Mouse (Mus musculus) layer of hippocampus, adult 9-11 months (tissue): ENCODE measurements at regions not wholly inside any gene's neighbourhood (a gene's known extent, or its start where the extent isn't known, plus 50 kb on each side); places are given as distances from the start of the nearest gene placed in this dataset.

Experiments
- DNase-seq: peaks from one replicate; pipeline ENCODE4 v3.0.0; 2022

DNA sequence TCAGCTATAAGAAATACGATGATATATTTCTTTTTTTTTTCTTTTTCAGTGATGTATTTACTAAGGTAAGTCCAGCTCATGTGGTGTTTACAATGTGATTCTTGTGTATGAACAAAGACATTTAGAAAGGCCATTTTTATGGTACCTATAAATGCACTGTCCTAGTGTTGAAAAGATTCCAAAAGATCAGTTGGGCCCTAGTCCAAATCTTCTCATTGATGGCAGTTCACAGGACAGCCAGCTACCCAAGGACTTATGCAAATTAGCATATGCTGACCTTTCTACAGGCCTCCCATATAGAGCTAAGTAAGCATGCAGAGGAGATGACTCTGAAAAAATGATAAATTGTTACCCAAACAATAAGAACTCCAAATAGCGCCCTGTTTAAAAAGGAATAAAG is 97.3 kb upstream of the Cd180 start:
- no peak for DNase-seq

DNA sequence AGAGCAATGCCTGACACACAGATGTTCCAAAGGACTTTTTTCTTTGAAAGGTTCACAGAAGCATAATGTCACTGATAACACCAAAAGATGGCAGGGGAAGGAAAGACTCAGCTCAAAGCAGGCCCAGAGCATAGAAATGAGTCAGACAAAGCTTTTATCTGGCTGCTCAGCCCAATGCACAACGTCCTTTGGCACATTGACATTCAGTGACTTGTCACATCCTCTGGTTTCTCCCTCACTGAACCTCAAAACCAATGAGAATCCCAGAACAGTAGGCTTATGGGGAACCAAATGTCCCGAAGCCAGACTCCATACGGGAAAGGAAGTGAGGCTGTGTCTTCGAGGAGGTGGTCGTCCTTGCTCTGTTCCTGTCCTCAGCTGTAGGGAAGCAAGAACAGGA is 95.2 kb upstream of the Cd180 start:
- no peak for DNase-seq

- no peak for DNase-seq
Measured at GRCm38 (mm10) chr13:102599602-102600001, 93.8 kb upstream of the Cd180 start.

DNA sequence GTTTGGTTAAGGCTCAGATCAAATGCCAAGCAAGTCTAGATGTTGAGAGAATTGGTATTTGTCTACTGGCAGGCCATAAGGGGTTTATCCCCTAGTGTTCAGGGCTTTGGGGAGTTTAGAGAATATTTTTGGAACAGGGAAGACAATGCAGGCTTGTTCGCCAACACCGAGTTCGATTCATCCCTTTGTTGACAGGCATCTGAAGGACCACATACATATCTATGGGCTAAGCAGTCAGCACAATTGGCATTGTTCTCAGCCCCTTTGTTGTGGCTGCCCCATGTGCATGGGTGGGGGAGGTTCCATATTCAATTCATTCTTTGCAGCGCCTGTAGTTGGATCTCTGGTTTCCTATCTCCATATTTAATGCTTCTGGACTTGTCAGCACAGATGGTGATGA is 93.3 kb upstream of the Cd180 start:
- DNase-seq = peak; percentile 87

DNA sequence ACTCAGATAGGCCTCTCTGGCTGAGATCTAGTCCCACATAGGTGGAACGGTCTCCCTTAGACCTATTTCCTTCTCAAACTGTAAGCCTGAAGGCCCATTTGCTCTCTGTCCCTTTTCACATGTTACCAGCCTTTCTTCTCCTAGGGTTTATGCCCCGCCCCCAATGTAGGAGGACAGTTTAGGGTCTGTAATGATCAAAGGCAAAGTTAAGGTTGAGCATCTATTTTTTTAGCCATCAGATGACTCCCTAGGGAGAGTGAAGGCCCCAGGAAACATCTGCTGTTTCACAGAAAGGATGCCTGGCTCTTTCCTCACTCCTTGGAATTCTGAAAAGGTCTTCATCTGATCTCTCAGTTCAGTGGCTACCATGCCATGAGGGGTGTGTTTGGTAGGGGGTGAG is 68.9 kb upstream of the Cd180 start:
- no peak for DNase-seq

GRCm38 (mm10) chr13:102625171-102625835 is 68.1 kb upstream of the Cd180 start:
- DNase-seq = peak; percentile 75

GRCm38 (mm10) chr13:102625836-102626340 is 67.5 kb upstream of the Cd180 start:
- no peak for DNase-seq

DNA sequence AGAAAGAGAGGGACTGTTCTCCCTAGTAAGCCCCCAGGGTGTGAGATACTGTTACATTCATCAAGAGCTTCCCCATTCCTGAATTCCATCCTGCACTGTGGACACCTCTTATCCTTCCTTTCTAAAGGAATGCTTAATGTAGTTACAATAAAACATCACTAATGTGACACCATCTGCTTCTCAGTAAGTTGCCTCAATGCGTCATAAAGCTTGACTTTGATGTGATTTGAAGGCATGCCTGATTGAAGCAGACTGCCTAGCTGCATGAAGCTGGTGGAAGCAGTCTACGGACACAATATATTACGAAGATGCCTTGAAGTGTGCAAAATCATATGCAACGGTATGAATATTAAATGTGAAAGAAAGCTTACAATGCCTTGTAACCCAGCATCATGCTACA is 65.6 kb upstream of the Cd180 start:
- DNase-seq = no peak

GRCm38 (mm10) chr13:102629176-102629575 is 64.2 kb upstream of the Cd180 start:
- no peak for DNase-seq

DNA sequence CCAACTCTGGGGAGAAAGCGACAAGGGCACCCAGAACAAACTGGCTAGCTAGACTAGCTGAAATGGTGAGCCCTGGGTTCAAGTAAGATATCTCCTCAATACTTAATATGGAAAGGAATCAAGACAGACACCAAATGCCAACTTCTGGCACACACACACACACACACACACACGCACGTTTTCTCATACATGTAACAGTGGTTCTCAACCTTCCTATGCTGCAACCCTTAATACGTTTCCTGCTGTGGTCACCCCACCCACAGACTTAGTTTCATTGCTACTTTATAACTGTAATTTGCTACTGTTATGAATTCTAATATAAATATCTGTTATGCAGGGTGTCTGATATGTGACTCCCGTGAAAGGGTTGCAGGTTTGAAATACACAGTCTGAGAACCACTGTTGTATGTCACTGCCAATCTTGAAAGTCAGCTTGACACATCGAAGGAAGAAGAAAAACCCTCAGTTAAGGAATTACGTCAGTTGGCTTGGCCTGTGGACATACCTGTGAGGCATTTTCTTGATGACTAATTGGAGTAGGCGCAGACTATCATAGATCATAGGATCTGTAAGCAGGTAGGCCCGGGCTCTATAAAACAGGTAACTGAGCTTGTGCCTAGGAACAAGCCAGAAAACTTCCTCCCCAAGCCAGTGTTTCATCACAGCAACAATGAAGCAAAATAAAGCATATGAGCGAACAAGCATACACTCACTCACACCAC is 59.0 kb upstream of the Cd180 start:
- no peak for DNase-seq

GRCm38 (mm10) chr13:102636032-102636431 is 57.3 kb upstream of the Cd180 start:
- no peak for DNase-seq

DNA sequence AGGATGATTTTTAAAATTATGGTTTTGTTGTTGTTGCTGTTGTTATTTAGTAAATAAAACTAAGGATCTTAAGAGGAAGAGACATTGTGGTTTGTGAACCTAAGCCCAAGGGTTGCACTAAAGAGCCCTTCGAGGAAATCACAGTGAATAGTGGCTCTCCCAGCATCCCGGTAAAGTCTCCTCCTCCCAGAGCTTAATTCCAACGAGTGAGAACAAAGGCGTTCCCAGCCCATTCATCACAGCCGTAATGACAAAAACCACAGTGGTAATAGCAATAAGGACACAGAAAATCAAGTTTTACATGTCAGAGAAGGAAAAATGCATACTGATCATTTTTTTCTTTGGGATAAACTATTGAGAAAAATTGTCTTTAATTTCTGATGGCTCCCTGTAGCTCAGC is 56.3 kb upstream of the Cd180 start:
- DNase-seq = no peak

GRCm38 (mm10) chr13:102639651-102640050 is 53.7 kb upstream of the Cd180 start:
- DNase-seq = no peak

DNA sequence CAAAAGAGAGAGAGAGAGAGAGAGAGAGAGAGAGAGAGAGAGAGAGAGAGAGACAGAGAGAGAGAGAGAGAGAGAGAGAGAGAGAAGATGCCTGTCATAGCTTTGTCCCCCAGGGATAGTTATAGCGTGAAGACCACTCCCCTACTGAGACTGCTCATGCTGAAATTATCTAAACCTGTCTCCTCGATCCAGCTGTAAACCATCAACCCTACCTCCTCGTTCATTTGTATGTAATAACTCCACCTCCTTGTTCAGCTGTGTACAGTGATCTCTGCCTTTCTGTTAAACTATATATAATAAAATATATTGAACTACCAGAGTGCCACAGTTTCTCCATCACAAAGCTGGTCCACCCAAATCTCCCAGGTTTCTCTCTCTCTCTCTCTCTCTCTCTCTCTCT is 53.2 kb upstream of the Cd180 start:
- DNase-seq = no peak
